Mouse (Mus musculus) brain, embryonic 14.5 days (tissue): ENCODE results near the gene Mapk3.

Source experiments
- CTCF ChIP-seq: fragments of 200-500 bp; IDR thresholded peaks from 2 replicates; pipeline ENCODE4 v1.5.1; 2012; ENCODE audit warnings: inconsistent platforms, mild to moderate bottlenecking, moderate library complexity, borderline replicate concordance; ENCODE audit not compliant: insufficient read depth, insufficient read length; ENCODE audit errors: extremely low read depth
- POLR2A ChIP-seq: fragments of 200-500 bp; IDR thresholded peaks from 2 replicates; pipeline ENCODE4 v1.6.1; 2012; ENCODE audit warnings: mild to moderate bottlenecking, inconsistent platforms, borderline replicate concordance; ENCODE audit not compliant: poor library complexity, insufficient read depth, insufficient read length, severe bottlenecking; ENCODE audit errors: extremely low read depth

- TF ChIP-seq CTCF (no peak), POLR2A (no peak)
These were observed 10.6 kb upstream of the Mapk3 start for GRCm38 (mm10) chr7:126748824-126749223.
